Mouse (Mus musculus) liver, embryonic 15.5 days (tissue): ENCODE data around the gene Hoxc4. TPM values are rescaled to one million over a fixed set of nuclear protein-coding genes. Genes with fewer than 3 reads are reported as not detected.

Source experiments
- ATAC-seq: fragments of 200-750 bp; cut with Nextera tagmentation; 2 replicates; pipeline ENCODE4 v1.8.0; 2017; ENCODE audit warnings: moderate number of reproducible peaks, mild to moderate bottlenecking, moderate library complexity; ENCODE audit not compliant: insufficient read depth
- H3K27ac ChIP-seq: fragments of 300-500 bp; sonication (generic); replicated peaks from 2 replicates; pipeline ENCODE4 v1.5.1; 2015; ENCODE audit warnings: mild to moderate bottlenecking, inconsistent platforms
- H3K27me3 ChIP-seq: fragments of 300-500 bp; sonication (generic); 2 replicates; pipeline ENCODE4 v1.6.1; 2015; ENCODE audit warnings: mild to moderate bottlenecking, inconsistent platforms
- H3K36me3 ChIP-seq: fragments of 300-500 bp; sonication (generic); replicated peaks from 2 replicates; pipeline ENCODE4 v1.6.1; 2015; ENCODE audit warnings: moderate library complexity, mild to moderate bottlenecking, inconsistent platforms
- H3K4me1 ChIP-seq: fragments of 300-500 bp; sonication (generic); replicated peaks from 2 replicates; pipeline ENCODE4 v1.6.1; 2015; ENCODE audit warnings: inconsistent platforms
- H3K4me2 ChIP-seq: fragments of 300-500 bp; sonication (generic); 2 replicates; pipeline ENCODE4 v1.6.1; 2015; ENCODE audit warnings: moderate library complexity, mild to moderate bottlenecking, inconsistent platforms
- H3K4me3 ChIP-seq: fragments of 300-500 bp; sonication (generic); replicated peaks from 2 replicates; pipeline ENCODE4 v1.5.1; 2015; ENCODE audit warnings: mild to moderate bottlenecking, inconsistent platforms
- H3K9ac ChIP-seq: fragments of 300-500 bp; sonication (generic); 2 replicates; pipeline ENCODE4 v1.6.1; 2015; ENCODE audit warnings: moderate library complexity, mild to moderate bottlenecking, inconsistent platforms
- H3K9me3 ChIP-seq: fragments of 300-500 bp; sonication (generic); replicated peaks from 2 replicates; pipeline ENCODE4 v1.6.1; 2016; ENCODE audit warnings: inconsistent platforms
- WGBS: fragments of 180-500 bp; shearing (Covaris S2); methylation state at CpG from one replicate; pipeline ENCODE4 v1.1.7; 2015; ENCODE audit warnings: mixed read lengths; ENCODE audit not compliant: insufficient replicate concordance; 5-methylcytosine and 5-hydroxymethylcytosine counted together
- polyA plus RNA-seq: library from polyadenylated mRNA; unstranded; fragments of >200 nt; fragmentation: Nextera tagmentation; extraction: Ambion mirVana; gene quantifications from 2 replicates; pipeline ENCODE4 v1.2.1, GENCODE M21; 2015

Gene Hoxc4
- polyA plus RNA-seq, 1 experiment from 2014 or later: 0.26 TPM

GRCm38 (mm10) chr15:102978615-102979515, 39.9 kb upstream of the Hoxc4 start:
- WGBS: 2% methylated on average over 13 of the region's 13 CpGs
- no peak for ATAC-seq
- peaks cover 100% of the 10 kb centered on the region for H3K27me3 ChIP-seq
- no peak overlapping the region for H3K9ac ChIP-seq
- peaks cover 6% of the 10 kb centered on the region; the same call in 1 of the 2 replicates for H3K4me1 ChIP-seq
- H3K9me3 ChIP-seq: no peaks in the 10 kb centered on the region
- H3K4me3 ChIP-seq: no peak overlapping the region
- H3K27ac ChIP-seq: no peak overlapping the region
- no peak overlapping the region for H3K4me2 ChIP-seq
- H3K36me3 ChIP-seq: no peaks in the 10 kb centered on the region

- H3K36me3 ChIP-seq: no peaks in the 10 kb centered on the region
- H3K9ac ChIP-seq: no peak overlapping the region
- peaks cover 6% of the 10 kb centered on the region; the same call in 1 of the 2 replicates for H3K4me1 ChIP-seq
- ATAC-seq: no peak
- peaks cover 100% of the 10 kb centered on the region for H3K27me3 ChIP-seq
- H3K4me2 ChIP-seq: no peak overlapping the region
- H3K4me3 ChIP-seq: no peak overlapping the region
- no peaks in the 10 kb centered on the region for H3K9me3 ChIP-seq
- no peak overlapping the region for H3K27ac ChIP-seq
- 3% methylated on average over 1 of the region's 1 CpGs for WGBS
Observed at GRCm38 (mm10) chr15:102979936-102980335, 38.8 kb upstream of the Hoxc4 start.

- no peak for ATAC-seq
- no peak overlapping the region for H3K4me3 ChIP-seq
- H3K4me2 ChIP-seq: no peak overlapping the region
- H3K9ac ChIP-seq: no peak overlapping the region
- H3K4me1 ChIP-seq: peaks cover 6% of the 10 kb centered on the region; the same call in 1 of the 2 replicates
- H3K36me3 ChIP-seq: no peaks in the 10 kb centered on the region
- WGBS: 5% methylated on average over 11 of the region's 11 CpGs
- no peak overlapping the region for H3K27ac ChIP-seq
- peaks cover 100% of the 10 kb centered on the region for H3K27me3 ChIP-seq
- H3K9me3 ChIP-seq: no peaks in the 10 kb centered on the region
Observed at GRCm38 (mm10) chr15:102980352-102980751, 38.4 kb upstream of the Hoxc4 start.

GRCm38 (mm10) chr15:102980912-102981311, 37.8 kb upstream of the Hoxc4 start:
- H3K27ac ChIP-seq: no peak overlapping the region
- no peak overlapping the region for H3K9ac ChIP-seq
- ATAC-seq: no peak
- no peaks in the 10 kb centered on the region for H3K9me3 ChIP-seq
- peaks cover 100% of the 10 kb centered on the region for H3K27me3 ChIP-seq
- H3K4me1 ChIP-seq: peaks cover 6% of the 10 kb centered on the region; the same call in 1 of the 2 replicates
- H3K36me3 ChIP-seq: no peaks in the 10 kb centered on the region
- no peak overlapping the region for H3K4me3 ChIP-seq
- 1% methylated on average over 14 of the region's 14 CpGs for WGBS
- H3K4me2 ChIP-seq: no peak overlapping the region

GRCm38 (mm10) chr15:102981379-102982288, 37.1 kb upstream of the Hoxc4 start:
- H3K27ac ChIP-seq: no peak overlapping the region
- no peaks in the 10 kb centered on the region for H3K36me3 ChIP-seq
- H3K4me2 ChIP-seq: peak overlapping the region; percentile 38
- H3K4me1 ChIP-seq: peaks cover 6% of the 10 kb centered on the region; the same call in 1 of the 2 replicates
- no peak overlapping the region for H3K9ac ChIP-seq
- peak overlapping the region; percentile 10; the same call in 1 of the 2 replicates for H3K4me3 ChIP-seq
- peaks cover 100% of the 10 kb centered on the region for H3K27me3 ChIP-seq
- no peak for ATAC-seq
- WGBS: under 1% methylated on average over 88 of the region's 88 CpGs
- H3K9me3 ChIP-seq: no peaks in the 10 kb centered on the region

GRCm38 (mm10) chr15:102983716-102984115, 35.0 kb upstream of the Hoxc4 start:
- Histone ChIP-seq H3K4me3 (no peak overlapping the region), H3K9me3 (no peaks in the 10 kb centered on the region), H3K4me2 (no peak overlapping the region), H3K9ac (no peak overlapping the region), H3K27me3 (peaks cover 100% of the 10 kb centered on the region), H3K36me3 (no peaks in the 10 kb centered on the region), H3K27ac (no peak overlapping the region), H3K4me1 (peaks cover 3% of the 10 kb centered on the region; the same call in 1 of the 2 replicates)
- 5% methylated on average over 12 of the region's 12 CpGs for WGBS
- no peak for ATAC-seq

GRCm38 (mm10) chr15:102984521-102984920, 34.2 kb upstream of the Hoxc4 start:
- 8% methylated on average over 10 of the region's 10 CpGs for WGBS
- Histone ChIP-seq H3K4me2 (no peak overlapping the region), H3K9ac (no peak overlapping the region), H3K4me1 (peaks cover 3% of the 10 kb centered on the region; the same call in 1 of the 2 replicates), H3K27me3 (peaks cover 100% of the 10 kb centered on the region), H3K4me3 (no peak overlapping the region), H3K36me3 (no peaks in the 10 kb centered on the region), H3K27ac (no peak overlapping the region), H3K9me3 (no peaks in the 10 kb centered on the region)
- no peak for ATAC-seq

- Histone ChIP-seq H3K9me3 (no peaks in the 10 kb centered on the region), H3K27me3 (peaks cover 100% of the 10 kb centered on the region)
- WGBS: 15% methylated on average over 3 of the region's 3 CpGs
Observed at GRCm38 (mm10) chr15:102984925-102985324, 33.8 kb upstream of the Hoxc4 start.

GRCm38 (mm10) chr15:102987124-102987833, 31.5 kb upstream of the Hoxc4 start:
- 3% methylated on average over 21 of the region's 21 CpGs for WGBS
- Histone ChIP-seq H3K4me1 (no peaks in the 10 kb centered on the region), H3K9me3 (no peaks in the 10 kb centered on the region), H3K27ac (no peak overlapping the region), H3K4me3 (no peak overlapping the region), H3K27me3 (peaks cover 100% of the 10 kb centered on the region), H3K36me3 (no peaks in the 10 kb centered on the region), H3K4me2 (no peak overlapping the region), H3K9ac (no peak overlapping the region)
- ATAC-seq: no peak

More at GRCm38 (mm10) chr15:102984925-102985324, 33.8 kb upstream of the Hoxc4 start:
- no peak overlapping the region for H3K4me2 ChIP-seq
- no peak for ATAC-seq
- H3K4me3 ChIP-seq: no peak overlapping the region
- no peak overlapping the region for H3K9ac ChIP-seq
- peaks cover 3% of the 10 kb centered on the region; the same call in 1 of the 2 replicates for H3K4me1 ChIP-seq
- H3K36me3 ChIP-seq: no peaks in the 10 kb centered on the region
- H3K27ac ChIP-seq: no peak overlapping the region

GRCm38 (mm10) chr15:102988078-102988477, 30.7 kb upstream of the Hoxc4 start:
- no peak overlapping the region for H3K9ac ChIP-seq
- no peaks in the 10 kb centered on the region for H3K4me1 ChIP-seq
- H3K27ac ChIP-seq: no peak overlapping the region
- H3K9me3 ChIP-seq: no peaks in the 10 kb centered on the region
- WGBS: 26% methylated on average over 5 of the region's 5 CpGs
- ATAC-seq: no peak
- peaks cover 100% of the 10 kb centered on the region for H3K27me3 ChIP-seq
- no peak overlapping the region for H3K4me2 ChIP-seq
- no peak overlapping the region for H3K4me3 ChIP-seq
- no peaks in the 10 kb centered on the region for H3K36me3 ChIP-seq
